Mouse (Mus musculus) megakaryocyte, embryonic 14.5 days (primary cell): ENCODE data around the gene Arpc1a.

ENCODE experiments used
- FLI1 ChIP-seq: IDR thresholded peaks from 2 replicates; pipeline ENCODE4 v1.6.1; 2012; ENCODE audit warnings: low read length, inconsistent platforms, mixed read lengths
- GATA1 ChIP-seq: IDR thresholded peaks from 3 replicates; pipeline ENCODE4 v1.6.1; 2012; ENCODE audit warnings: mixed read lengths, low read length, inconsistent platforms, borderline replicate concordance

DNA sequence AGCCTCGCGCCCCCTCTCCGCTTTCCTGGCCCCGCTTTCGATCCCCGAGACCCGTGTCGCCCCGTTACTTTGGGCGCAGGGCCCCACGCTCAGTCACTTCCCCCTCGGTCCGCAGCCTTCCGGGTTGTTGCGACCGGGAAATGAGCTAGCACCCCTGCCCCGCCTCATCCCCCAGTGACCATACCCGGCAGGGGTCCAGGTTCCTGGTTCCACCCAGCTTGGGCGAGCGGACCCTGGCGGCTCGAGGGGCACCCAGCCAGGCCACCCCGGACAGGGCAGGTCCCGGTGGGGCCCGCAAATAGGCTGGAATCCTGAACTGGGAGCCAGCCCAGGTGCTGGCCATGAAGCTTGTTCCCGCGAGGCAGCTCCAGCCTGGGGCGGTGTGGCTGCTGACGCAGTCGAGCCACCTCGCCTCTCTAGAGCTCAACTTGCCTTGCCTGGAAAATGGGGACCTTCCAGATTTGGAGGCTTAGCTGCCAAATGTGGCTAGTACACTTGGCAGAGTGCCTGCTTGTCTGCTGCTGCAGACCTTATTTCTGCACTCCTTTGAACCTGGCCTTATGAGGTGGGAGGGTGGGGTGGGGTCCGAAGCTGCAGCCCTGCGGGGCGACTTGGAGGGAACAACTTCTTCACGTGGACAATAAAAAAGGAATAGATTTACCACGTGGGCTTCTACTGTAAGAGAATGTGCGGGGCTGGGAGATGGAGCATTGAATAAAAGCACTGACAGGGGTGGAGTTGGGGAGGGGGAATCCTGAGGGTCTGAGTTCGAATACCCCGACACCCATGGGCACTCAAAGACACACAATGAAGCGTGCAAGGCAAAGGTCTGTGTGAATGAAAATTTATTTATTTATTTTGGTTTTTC, 31.2 kb downstream of the Arpc1a start:
- no peak for TF ChIP-seq GATA1
- TF ChIP-seq FLI1, result no peak
